8 mouse cellular contexts compared by ENCODE assay signal in genomic region chr2:94254102-94254501, GRCm38 (mm10).
DNase-seq lines count a peak whose midpoint lies in the region; ATAC-seq lines count a peak whose summit lies in the region.
"Had no signal": no experiment of that assay in that cellular context is flagged by ENCODE, and none has a peak within 500 bp of the region (broad histone marks: within the 10 kb centered on the region; RNA-seq: fewer than 3 reads in every experiment).

No protein-coding gene starts in this region.

- no peak overlapping the region for H3K9ac ChIP-seq in heart, embryonic 12.5 days
- H3K9ac ChIP-seq: limb, embryonic 15.5 days had no signal

- DNase-seq in heart, postnatal 10 days: peak; percentile 30 to 62
- peak; percentile 51 for DNase-seq in right cerebral cortex, postnatal 4 days
- DNase-seq in right cerebral cortex, postnatal 36 days (ENCODE audit: low spot score in 2 of 2): no peak
- peak; percentile 70 for DNase-seq in brain, adult 2 months (ENCODE audit: low read depth, low spot score)
- peak; percentile 65 for DNase-seq in retina, postnatal 1 day
- DNase-seq in ovary, adult 18-20 months (ENCODE audit: low spot score): no peak

- no peaks in the 10 kb centered on the region for H3K36me3 ChIP-seq in heart, embryonic 12.5 days
- H3K36me3 ChIP-seq: limb, embryonic 15.5 days had no signal

- no peak for ATAC-seq in heart, embryonic 12.5 days (ENCODE audit: insufficient number of reproducible peaks, low FRiP score)

- H3K27me3 ChIP-seq in heart, embryonic 12.5 days (replicated peaks): peaks cover 1% of the 10 kb centered on the region

- H3K9me3 ChIP-seq in heart, embryonic 12.5 days (replicated peaks): no peaks in the 10 kb centered on the region
- H3K9me3 ChIP-seq: limb, embryonic 15.5 days had no signal

- 17% methylated on average over 3 of the region's 3 CpGs for WGBS in heart, embryonic 12.5 days

- intact Hi-C loops in heart, postnatal 10 days (cut with DNase I): loop anchor here (1.0 kb wide), 1 partner anchor 36 kb away; no protein-coding TSS in a partner anchor

- H3K4me3 ChIP-seq in heart, embryonic 12.5 days: no peak overlapping the region
- H3K4me3 ChIP-seq: limb, embryonic 15.5 days had no signal

- H3K4me1 ChIP-seq in heart, embryonic 12.5 days (replicated peaks): 0 out of 2 replicates have a peak, but pooled peaks cover 2% of the 10 kb centered on the region
- H3K4me1 ChIP-seq: limb, embryonic 15.5 days had no signal

- H3K27ac ChIP-seq in heart, embryonic 12.5 days (ENCODE audit: poor library complexity, severe bottlenecking): no peak overlapping the region
- H3K27ac ChIP-seq: limb, embryonic 15.5 days had no signal

- no peak overlapping the region for H3K4me2 ChIP-seq in heart, embryonic 12.5 days
- H3K4me2 ChIP-seq: limb, embryonic 15.5 days had no signal

Comparison
In these comparisons a context has a peak if more than half of its experiments do, and no peak if none do; other contexts are left out.
1. DNase-seq: peak in heart, postnatal 10 days (2 of 2), right cerebral cortex, postnatal 4 days (single experiment), brain, adult 2 months (single experiment) and retina, postnatal 1 day (single experiment); none in right cerebral cortex, postnatal 36 days (0 of 2) and ovary, adult 18-20 months (single experiment).